Mouse (Mus musculus) mouse embryonic stem cell (cell line): ENCODE data around the gene Def6.
"Not testable (repeated sequence)": the region's sequence is repeated elsewhere in the genome, so short reads cannot be mapped to it uniquely, and the experiment has no call there.

Source experiments
- in situ Hi-C, 2 experiments: fragments of 300-500 bp; cut with MboI; formaldehyde crosslinking; loops; 1 replicate in 1 of 2; 3 replicates in 1 of 2; pipeline ENCODE4 v1.14.3; 2019 to 2020; ENCODE audit warnings: low sequenced_read_pairs in 2 of 2, low pct_unique_long_range_greater_than_20kb in 1 of 2, mixed read lengths in 1 of 2; ENCODE audit not compliant: unreplicated experiment in 1 of 2

Def6 gene

GRCm38 (mm10) chr17:28204052-28204720 is 3.4 kb upstream of the Def6 start:
- in situ Hi-C loops: no loop called here

GRCm38 (mm10) chr17:28205443-28205842 is 2.1 kb upstream of the Def6 start:
- in situ Hi-C loops: no loop called here

- in situ Hi-C loops: no loop called here
Measured at GRCm38 (mm10) chr17:28207092-28207491, 486 bp upstream of the Def6 start.

- in situ Hi-C loops: no loop called here
Measured at GRCm38 (mm10) chr17:28208314-28208612, 685 bp downstream of the Def6 start.

- in situ Hi-C loops: no loop called here
Measured at GRCm38 (mm10) chr17:28209457-28210110, 2.0 kb downstream of the Def6 start.

GRCm38 (mm10) chr17:28211921-28212341 is 4.4 kb downstream of the Def6 start:
- in situ Hi-C loops: no loop called here

GRCm38 (mm10) chr17:28212391-28212790 is 4.8 kb downstream of the Def6 start:
- in situ Hi-C loops: no loop called here

- in situ Hi-C loops: no loop called here
Measured at GRCm38 (mm10) chr17:28213236-28213635, 5.7 kb downstream of the Def6 start.

GRCm38 (mm10) chr17:28216791-28217190 is 9.2 kb downstream of the Def6 start:
- in situ Hi-C loops: no loop called here

- in situ Hi-C loops: no loop called here
Measured at GRCm38 (mm10) chr17:28217721-28218649, 10.4 kb downstream of the Def6 start.

- in situ Hi-C loops: not testable (repeated sequence)
Measured at GRCm38 (mm10) chr17:28222463-28222862, 14.9 kb downstream of the Def6 start.

- in situ Hi-C loops: no loop called here
Measured at GRCm38 (mm10) chr17:28223561-28224391, 16.2 kb downstream of the Def6 start.

- in situ Hi-C loops: loop anchor here (5.0 kb wide), 1 partner anchor 83 kb away; no protein-coding TSS in a partner anchor
Measured at GRCm38 (mm10) chr17:28224615-28225014, 17.0 kb downstream of the Def6 start.

- in situ Hi-C loops: loop anchor here (5.0 kb wide), 1 partner anchor 81 kb away; no protein-coding TSS in a partner anchor
Measured at GRCm38 (mm10) chr17:28226014-28226413, 18.4 kb downstream of the Def6 start.

- in situ Hi-C loops: no loop called here
Measured at GRCm38 (mm10) chr17:28230486-28230885, 22.9 kb downstream of the Def6 start.

GRCm38 (mm10) chr17:28231026-28231736 is 23.6 kb downstream of the Def6 start:
- in situ Hi-C loops: no loop called here

- in situ Hi-C loops: no loop called here
Measured at GRCm38 (mm10) chr17:28232475-28233060, 25.0 kb downstream of the Def6 start, which contains the start of gene Ppard. Gene Ppard, plus strand, starts transcription at chr17:28232700.
